Mouse (Mus musculus) hindbrain, embryonic 13.5 days (tissue): ENCODE data around the gene Mrps34. TPM values are rescaled to one million over a fixed set of nuclear protein-coding genes. Genes with fewer than 3 reads are reported as not detected.
A peak's percentile ranks its signal among the peaks of the same experiment; 100 is the strongest.
"Not testable (repeated sequence)": the region's sequence is repeated elsewhere in the genome, so short reads cannot be mapped to it uniquely, and the experiment has no call there.

ENCODE experiments used
- ATAC-seq: fragments of 200-750 bp; cut with Nextera tagmentation; 2 replicates; pipeline ENCODE4 v1.8.0; 2017; ENCODE audit warnings: moderate TSS enrichment; ENCODE audit not compliant: low FRiP score
- H3K27ac ChIP-seq: fragments of 300-500 bp; sonication (generic); 2 replicates; pipeline ENCODE4 v1.5.1; 2015; ENCODE audit warnings: inconsistent platforms, mild to moderate bottlenecking, moderate library complexity
- H3K27me3 ChIP-seq: fragments of 300-500 bp; sonication (generic); 2 replicates; pipeline ENCODE4 v1.6.1; 2015; ENCODE audit warnings: mild to moderate bottlenecking, inconsistent platforms
- H3K36me3 ChIP-seq: fragments of 300-500 bp; sonication (generic); 2 replicates; pipeline ENCODE4 v1.6.1; 2015; ENCODE audit warnings: mild to moderate bottlenecking, inconsistent platforms
- H3K4me1 ChIP-seq: fragments of 300-500 bp; sonication (generic); replicated peaks from 2 replicates; pipeline ENCODE4 v1.6.1; 2015; ENCODE audit warnings: inconsistent platforms
- H3K4me2 ChIP-seq: fragments of 300-500 bp; sonication (generic); 2 replicates; pipeline ENCODE4 v1.6.1; 2015; ENCODE audit warnings: inconsistent platforms, mild to moderate bottlenecking, moderate library complexity
- H3K4me3 ChIP-seq: fragments of 300-500 bp; sonication (generic); 2 replicates; pipeline ENCODE4 v1.5.1; 2015; ENCODE audit warnings: mild to moderate bottlenecking, inconsistent platforms
- H3K9ac ChIP-seq: fragments of 300-500 bp; sonication (generic); 2 replicates; pipeline ENCODE4 v1.6.1; 2015; ENCODE audit warnings: mild to moderate bottlenecking, inconsistent platforms
- H3K9me3 ChIP-seq: fragments of 300-500 bp; sonication (generic); 2 replicates; pipeline ENCODE4 v1.6.1; 2016; ENCODE audit warnings: inconsistent platforms
- WGBS: fragments of 180-500 bp; shearing (Covaris S2); methylation state at CpG from one replicate; pipeline ENCODE4 v1.1.7; 2015; 5-methylcytosine and 5-hydroxymethylcytosine counted together
- polyA plus RNA-seq: library from polyadenylated mRNA; unstranded; fragments of >200 nt; fragmentation: Nextera tagmentation; extraction: Ambion mirVana; gene quantifications from 2 replicates; pipeline ENCODE4 v1.2.1, GENCODE M21; 2015

Mrps34 gene
- polyA plus RNA-seq, 1 experiment from 2014 or later = 77.6 TPM

GRCm38 (mm10) chr17:24923246-24923645 is 28.3 kb downstream of the Mrps34 start:
- ATAC-seq = no peak
- Histone ChIP-seq H3K27me3 (no peaks in the 10 kb centered on the region), H3K4me2 (no peak overlapping the region), H3K27ac (no peak overlapping the region), H3K36me3 (peaks cover 98% of the 10 kb centered on the region), H3K4me3 (no peak overlapping the region), H3K4me1 (no peaks in the 10 kb centered on the region), H3K9me3 (no peaks in the 10 kb centered on the region), H3K9ac (no peak overlapping the region)
- 98% methylated on average over 1 of the region's 1 CpGs for WGBS

- H3K36me3 ChIP-seq = peaks cover 52% of the 10 kb centered on the region
- H3K4me1 ChIP-seq = peaks cover 16% of the 10 kb centered on the region
- H3K9me3 ChIP-seq = no peaks in the 10 kb centered on the region
- WGBS = 83% methylated on average over 1 of the region's 1 CpGs
- no peak for ATAC-seq
- H3K4me3 ChIP-seq = no peak overlapping the region
- no peak overlapping the region for H3K27ac ChIP-seq
- no peak overlapping the region for H3K4me2 ChIP-seq
- H3K9ac ChIP-seq = no peak overlapping the region
- no peaks in the 10 kb centered on the region for H3K27me3 ChIP-seq
Measured at GRCm38 (mm10) chr17:24929506-24929905, 34.6 kb downstream of the Mrps34 start.

- Histone ChIP-seq H3K4me2 (no peak overlapping the region), H3K4me1 (peaks cover 33% of the 10 kb centered on the region), H3K27ac (no peak overlapping the region), H3K27me3 (no peaks in the 10 kb centered on the region), H3K9ac (no peak overlapping the region), H3K36me3 (peaks cover 23% of the 10 kb centered on the region), H3K9me3 (no peaks in the 10 kb centered on the region), H3K4me3 (no peak overlapping the region)
- no peak for ATAC-seq
- 98% methylated on average over 4 of the region's 4 CpGs for WGBS
Measured at GRCm38 (mm10) chr17:24932431-24932830, 37.5 kb downstream of the Mrps34 start.

GRCm38 (mm10) chr17:24933163-24933562 is 38.2 kb downstream of the Mrps34 start:
- H3K4me1 ChIP-seq = peaks cover 33% of the 10 kb centered on the region
- peak overlapping the region; percentile 98; the same call in 1 of the 2 replicates for H3K9ac ChIP-seq
- no peak overlapping the region for H3K27ac ChIP-seq
- WGBS = 79% methylated on average over 4 of the region's 4 CpGs
- no peak overlapping the region for H3K4me3 ChIP-seq
- no peaks in the 10 kb centered on the region for H3K27me3 ChIP-seq
- H3K4me2 ChIP-seq = no peak overlapping the region
- ATAC-seq = no peak
- H3K36me3 ChIP-seq = peaks cover 17% of the 10 kb centered on the region
- H3K9me3 ChIP-seq = no peaks in the 10 kb centered on the region

- ATAC-seq = no peak
- H3K36me3 ChIP-seq = peaks cover 14% of the 10 kb centered on the region
- H3K4me3 ChIP-seq = peak overlapping the region; percentile 92
- no peaks in the 10 kb centered on the region for H3K27me3 ChIP-seq
- peak overlapping the region; percentile 98 for H3K9ac ChIP-seq
- peaks cover 33% of the 10 kb centered on the region for H3K4me1 ChIP-seq
- H3K27ac ChIP-seq = no peak overlapping the region
- no peaks in the 10 kb centered on the region for H3K9me3 ChIP-seq
- H3K4me2 ChIP-seq = peak overlapping the region; percentile 90
- 87% methylated on average over 4 of the region's 4 CpGs for WGBS
Measured at GRCm38 (mm10) chr17:24934926-24935325, 40.0 kb downstream of the Mrps34 start.

- H3K9ac ChIP-seq = peak overlapping the region; percentile 98
- ATAC-seq = no peak
- H3K27ac ChIP-seq = no peak overlapping the region; the same call in 1 of the 2 replicates
- H3K4me3 ChIP-seq = peak overlapping the region; percentile 92
- H3K4me1 ChIP-seq = peaks cover 33% of the 10 kb centered on the region
- no peaks in the 10 kb centered on the region for H3K9me3 ChIP-seq
- H3K27me3 ChIP-seq = no peaks in the 10 kb centered on the region
- peak overlapping the region; percentile 90 for H3K4me2 ChIP-seq
- peaks cover 14% of the 10 kb centered on the region for H3K36me3 ChIP-seq
Measured at GRCm38 (mm10) chr17:24935666-24936065, 40.8 kb downstream of the Mrps34 start.

- peak within 1 kb of the TSS; percentile 90 for H3K4me2 ChIP-seq
- H3K27me3 ChIP-seq = no peaks in the 10 kb centered on the region
- H3K27ac ChIP-seq = peak within 1 kb of the TSS; percentile 94
- peak within 1 kb of the TSS; percentile 92 for H3K4me3 ChIP-seq
- peak; percentile 98 for ATAC-seq
- H3K36me3 ChIP-seq = peaks cover 14% of the 10 kb centered on the region
- peaks cover 33% of the 10 kb centered on the region for H3K4me1 ChIP-seq
- H3K9ac ChIP-seq = peak within 1 kb of the TSS; percentile 98
- under 1% methylated on average over 77 of the region's 78 CpGs for WGBS
- no peaks in the 10 kb centered on the region for H3K9me3 ChIP-seq
Measured at GRCm38 (mm10) chr17:24936259-24937237, 41.6 kb downstream of the Mrps34 start, which contains the start of gene Mapk8ip3. Gene Mapk8ip3, minus strand, starts transcription at chr17:24936977.

GRCm38 (mm10) chr17:24937266-24937665 is 42.4 kb downstream of the Mrps34 start:
- H3K4me2 ChIP-seq = peak overlapping the region; percentile 90
- H3K36me3 ChIP-seq = peaks cover 9% of the 10 kb centered on the region; the same call in 1 of the 2 replicates
- H3K9me3 ChIP-seq = no peaks in the 10 kb centered on the region
- WGBS = 53% methylated on average over 6 of the region's 6 CpGs
- peaks cover 33% of the 10 kb centered on the region for H3K4me1 ChIP-seq
- peak overlapping the region; percentile 94 for H3K27ac ChIP-seq
- H3K4me3 ChIP-seq = peak overlapping the region; percentile 92
- H3K27me3 ChIP-seq = no peaks in the 10 kb centered on the region
- H3K9ac ChIP-seq = peak overlapping the region; percentile 98
- no peak for ATAC-seq

GRCm38 (mm10) chr17:24942453-24942852 is 47.5 kb downstream of the Mrps34 start:
- not testable (repeated sequence) for H3K4me1 ChIP-seq, H3K4me2 ChIP-seq, H3K9ac ChIP-seq, ATAC-seq, H3K27ac ChIP-seq, H3K27me3 ChIP-seq, H3K4me3 ChIP-seq, H3K9me3 ChIP-seq
- H3K36me3 ChIP-seq = peaks cover 46% of the 10 kb centered on the region
- WGBS = 21% methylated on average over 2 of the region's 2 CpGs

GRCm38 (mm10) chr17:24943036-24943435 is 48.1 kb downstream of the Mrps34 start:
- H3K4me3 ChIP-seq = no peak overlapping the region
- whole genome bisulfite sequencing = 90% methylated on average over 7 of the region's 7 CpGs
- H3K27ac ChIP-seq = no peak overlapping the region; the same call in 1 of the 2 replicates
- H3K36me3 ChIP-seq = peaks cover 52% of the 10 kb centered on the region
- no peak for ATAC-seq
- H3K4me2 ChIP-seq = no peak overlapping the region
- no peaks in the 10 kb centered on the region for H3K27me3 ChIP-seq
- no peaks in the 10 kb centered on the region for H3K4me1 ChIP-seq
- H3K9ac ChIP-seq = no peak overlapping the region
- H3K9me3 ChIP-seq = no peaks in the 10 kb centered on the region

GRCm38 (mm10) chr17:24943589-24943988 is 48.7 kb downstream of the Mrps34 start:
- WGBS = 83% methylated on average over 1 of the region's 1 CpGs
- peaks cover 58% of the 10 kb centered on the region for H3K36me3 ChIP-seq
- ATAC-seq = not testable (repeated sequence)

More at GRCm38 (mm10) chr17:24943589-24943988, 48.7 kb downstream of the Mrps34 start:
- H3K4me1 ChIP-seq, H3K9me3 ChIP-seq, H3K27me3 ChIP-seq, H3K9ac ChIP-seq, H3K27ac ChIP-seq, H3K4me2 ChIP-seq, H3K4me3 ChIP-seq: not testable (repeated sequence)
